Mouse (Mus musculus) CH12.LX (cell line): ENCODE results near the gene Igsf6. TPM values are rescaled to one million over a fixed set of nuclear protein-coding genes. Genes with fewer than 3 reads are reported as not detected.

ENCODE experiments used
- DNase-seq: peaks from one replicate; pipeline ENCODE4 v3.0.0-alpha.2; 2013; ENCODE audit errors: extremely low read depth
- H3K27ac ChIP-seq: 2 replicates; pipeline ENCODE4 v1.5.1; 2012; ENCODE audit warnings: low read depth, mild to moderate bottlenecking, control low read depth, moderate library complexity; ENCODE audit not compliant: insufficient read depth
- H3K27me3 ChIP-seq: replicated peaks from 2 replicates; pipeline ENCODE3; 2012; ENCODE audit warnings: inconsistent platforms
- H3K36me3 ChIP-seq, 2 experiments: replicated peaks in 1 of 2; 2 replicates each; pipeline versions ENCODE3 to v1.6.1; 2012; ENCODE audit warnings: inconsistent platforms in 1 of 2, low read length in 1 of 2, mild to moderate bottlenecking in 1 of 2, mixed read lengths in 1 of 2, moderate library complexity in 1 of 2; ENCODE audit not compliant: control insufficient read depth in 1 of 2, insufficient read depth in 1 of 2
- H3K4me1 ChIP-seq, 2 experiments: 2 replicates each; pipeline ENCODE4 v1.6.1; 2012; ENCODE audit warnings: inconsistent platforms in 1 of 2, moderate library complexity in 1 of 2; ENCODE audit not compliant: insufficient read depth in 2 of 2, control insufficient read depth in 1 of 2
- H3K4me2 ChIP-seq: 2 replicates; pipeline ENCODE4 v1.6.1; 2012; ENCODE audit warnings: low read depth, mild to moderate bottlenecking, control low read depth; ENCODE audit not compliant: poor library complexity, insufficient read depth, severe bottlenecking
- H3K4me3 ChIP-seq, 3 experiments: fragments of 150-350 bp in 1 of 3; sonication (generic) in 1 of 3; replicated peaks in 1 of 3; 2 replicates each; pipeline versions ENCODE3 to v1.5.1; 2011 to 2012; ENCODE audit warnings: low read depth in 2 of 3, low read length in 2 of 3, mild to moderate bottlenecking in 2 of 3, moderate library complexity in 2 of 3, control low read depth in 1 of 3, improper control_type of control experiment in 1 of 3, inconsistent platforms in 1 of 3, mixed read lengths in 1 of 3; ENCODE audit not compliant: poor library complexity in 1 of 3
- H3K79me2 ChIP-seq: replicated peaks from 2 replicates; pipeline ENCODE4 v1.6.1; 2012; ENCODE audit warnings: mild to moderate bottlenecking, moderate library complexity; ENCODE audit not compliant: control insufficient read depth, poor library complexity, insufficient read depth, severe bottlenecking; ENCODE audit errors: extremely low read depth
- H3K9ac ChIP-seq: 2 replicates; pipeline ENCODE4 v1.6.1; 2012; ENCODE audit warnings: low read depth, mild to moderate bottlenecking, control low read depth, moderate library complexity; ENCODE audit not compliant: insufficient read depth
- H3K9me3 ChIP-seq: replicated peaks from 2 replicates; pipeline ENCODE3; 2012; ENCODE audit warnings: low read length, inconsistent platforms, mixed read lengths
- CHD1 ChIP-seq: IDR thresholded peaks from 2 replicates; pipeline ENCODE4 v1.6.1; 2012; ENCODE audit warnings: low read depth, low read length, improper control_type of control experiment, inconsistent platforms
- CHD2 ChIP-seq: IDR thresholded peaks from 2 replicates; pipeline ENCODE4 v1.6.1; 2011; ENCODE audit warnings: low read length, improper control_type of control experiment
- CTCF ChIP-seq, 2 experiments: IDR thresholded peaks in 1 of 2; conservative IDR thresholded peaks in 1 of 2; 2 replicates each; pipeline ENCODE4 v1.5.1; 2011 to 2012; ENCODE audit warnings: low read depth in 2 of 2, low read length in 2 of 2, improper control_type of control experiment in 1 of 2, inconsistent platforms in 1 of 2, mild to moderate bottlenecking in 1 of 2, moderate library complexity in 1 of 2
- E2F4 ChIP-seq: IDR thresholded peaks from 2 replicates; pipeline ENCODE4 v1.6.1; 2011; ENCODE audit warnings: low read depth, low read length, improper control_type of control experiment; ENCODE audit not compliant: insufficient replicate concordance
- EP300 ChIP-seq: IDR thresholded peaks from 2 replicates; pipeline ENCODE4 v1.6.1; 2011; ENCODE audit warnings: low read length, improper control_type of control experiment
- IRF4 ChIP-seq: IDR thresholded peaks from 2 replicates; pipeline ENCODE4 v1.6.1; 2014; ENCODE audit warnings: low read depth, mild to moderate bottlenecking, inconsistent platforms, low read length, improper control_type of control experiment
- JUN ChIP-seq: IDR thresholded peaks from 2 replicates; pipeline ENCODE4 v1.6.1; 2011; ENCODE audit warnings: low read depth, mild to moderate bottlenecking, low read length, improper control_type of control experiment, moderate library complexity; ENCODE audit not compliant: insufficient read depth
- KAT2A ChIP-seq: IDR thresholded peaks from 2 replicates; pipeline ENCODE4 v1.6.1; 2012; ENCODE audit warnings: low read length, improper control_type of control experiment, inconsistent platforms; ENCODE audit not compliant: insufficient replicate concordance
- MAX ChIP-seq: IDR thresholded peaks from 2 replicates; pipeline ENCODE4 v1.6.1; 2011; ENCODE audit warnings: low read length, improper control_type of control experiment
- MYC ChIP-seq: IDR thresholded peaks from 2 replicates; pipeline ENCODE4 v1.6.1; 2011; ENCODE audit warnings: low read depth, mild to moderate bottlenecking, improper control_type of control experiment, low read length
- NELFE ChIP-seq: IDR thresholded peaks from 2 replicates; pipeline ENCODE4 v1.6.1; 2011; ENCODE audit warnings: low read depth, low read length, improper control_type of control experiment
- NRF1 ChIP-seq: IDR thresholded peaks from 2 replicates; pipeline ENCODE4 v1.6.1; 2014; ENCODE audit warnings: low read depth, mild to moderate bottlenecking, inconsistent platforms, low read length, improper control_type of control experiment, moderate library complexity
- PAX5 ChIP-seq: IDR thresholded peaks from 2 replicates; pipeline ENCODE4 v1.6.1; 2012; ENCODE audit warnings: low read length, inconsistent platforms, mixed read lengths
- RAD21 ChIP-seq: IDR thresholded peaks from 2 replicates; pipeline ENCODE4 v1.6.1; 2011; ENCODE audit warnings: low read depth, mild to moderate bottlenecking, low read length, improper control_type of control experiment, moderate library complexity
- SIN3A ChIP-seq: IDR thresholded peaks from 2 replicates; pipeline ENCODE4 v1.6.1; 2012; ENCODE audit warnings: low read length, improper control_type of control experiment, inconsistent platforms
- TCF12 ChIP-seq: IDR thresholded peaks from 2 replicates; pipeline ENCODE4 v1.6.1; 2014; ENCODE audit warnings: low read depth, mild to moderate bottlenecking, inconsistent platforms, low read length, improper control_type of control experiment
- UBTF ChIP-seq: IDR thresholded peaks from 2 replicates; pipeline ENCODE4 v1.6.1; 2012; ENCODE audit warnings: low read depth, mild to moderate bottlenecking, inconsistent platforms, low read length, improper control_type of control experiment, moderate library complexity
- USF1 ChIP-seq: IDR thresholded peaks from 2 replicates; pipeline ENCODE4 v1.6.1; 2014; ENCODE audit warnings: low read depth, mild to moderate bottlenecking, inconsistent platforms, low read length, improper control_type of control experiment
- USF2 ChIP-seq: conservative IDR thresholded peaks from 2 replicates; pipeline ENCODE4 v1.6.1; 2011; ENCODE audit warnings: low read depth, low read length, improper control_type of control experiment
- ZC3H11A ChIP-seq: IDR thresholded peaks from 2 replicates; pipeline ENCODE4 v1.6.1; 2012; ENCODE audit warnings: low read depth, mild to moderate bottlenecking, inconsistent platforms, low read length, improper control_type of control experiment
- ZNF384 ChIP-seq: IDR thresholded peaks from 2 replicates; pipeline ENCODE4 v1.6.1; 2012; ENCODE audit warnings: low read depth, low read length, improper control_type of control experiment, inconsistent platforms
- dilution Hi-C: fragments of 300-500 bp; cut with MboI; formaldehyde crosslinking; loops from 2 replicates; pipeline ENCODE4 v1.14.3; 2020; ENCODE audit warnings: low sequenced_read_pairs; ENCODE audit not compliant: extremely low pct_unique_long_range_greater_than_20kb, extremely low pct_ligation_motif_present
- in situ Hi-C: fragments of 300-500 bp; cut with MboI; formaldehyde crosslinking; loops from 3 replicates; pipeline ENCODE4 v1.14.3; 2019; ENCODE audit warnings: low sequenced_read_pairs, low pct_ligation_motif_present, low pct_unique_long_range_greater_than_20kb, mixed read lengths
- polyA plus RNA-seq: library from polyadenylated mRNA; unstranded; fragments of >175 nt; gene quantifications from 2 replicates; pipeline ENCODE4 v1.2.1, GENCODE M21; 2012; ENCODE audit warnings: low read depth; ENCODE audit not compliant: insufficient read length
- total RNA-seq, 2 experiments: library from RNA; depleted of rRNA; stranded (reverse); fragments of 300-350 nt in 1 of 2; fragments of >200 nt in 1 of 2; gene quantifications; 2 replicates each; pipeline ENCODE4 v1.2.3; 2012 to 2014

Igsf6 gene
- total and polyA plus RNA-seq, 3 experiments: 0.21 TPM; not detected in 2

- TF ChIP-seq MAX (no peak), USF1 (no peak), NRF1 (no peak), MYC (no peak), KAT2A (no peak), UBTF (no peak), IRF4 (no peak), JUN (no peak), CTCF (conservative IDR thresholded peaks at IDR 0.05 in 1 of 2, IDR thresholded peaks at IDR 0.05 in 1 of 2; ENCODE audit: low read depth in 2 of 2, low read length in 2 of 2) (no peak), CHD2 (no peak), EP300 (no peak), CHD1 (no peak), PAX5 (no peak), ZNF384 (no peak), TCF12 (no peak), RAD21 (no peak), E2F4 (no peak)
- Histone ChIP-seq H3K4me1 (no peaks in the 10 kb centered on the region), H3K36me3 (peaks cover 19 to 80% of the 10 kb centered on the region in 2 experiments), H3K27ac (no peak overlapping the region), H3K79me2 (no peaks in the 10 kb centered on the region), H3K27me3 (no peaks in the 10 kb centered on the region), H3K9ac (no peak overlapping the region), H3K4me2 (no peak overlapping the region), H3K4me3 (no peak overlapping the region), H3K9me3 (no peaks in the 10 kb centered on the region)
- in situ Hi-C loops (no loop called here), dilution Hi-C loops (no loop called here)
- DNase-seq: no peak
These were observed 14.7 kb downstream of the Igsf6 start for GRCm38 (mm10) chr7:121059477-121060218.

- Histone ChIP-seq H3K4me1 (no peaks in the 10 kb centered on the region), H3K27ac (no peak overlapping the region), H3K9ac (no peak overlapping the region), H3K4me3 (no peak overlapping the region), H3K79me2 (no peaks in the 10 kb centered on the region), H3K9me3 (no peaks in the 10 kb centered on the region), H3K4me2 (no peak overlapping the region), H3K27me3 (no peaks in the 10 kb centered on the region), H3K36me3 (peaks cover 25 to 86% of the 10 kb centered on the region in 2 experiments)
- in situ Hi-C loops (no loop called here), dilution Hi-C loops (no loop called here)
- TF ChIP-seq E2F4 (no peak), EP300 (no peak), CTCF (conservative IDR thresholded peaks at IDR 0.05 in 1 of 2, IDR thresholded peaks at IDR 0.05 in 1 of 2; ENCODE audit: low read depth in 2 of 2, low read length in 2 of 2) (no peak), USF2 (no peak), NELFE (no peak), MAX (no peak), ZC3H11A (no peak), USF1 (no peak), JUN (no peak), SIN3A (no peak), CHD2 (no peak), ZNF384 (no peak), NRF1 (no peak), IRF4 (no peak)
- no peak for DNase-seq
These were observed 21.3 kb downstream of the Igsf6 start for GRCm38 (mm10) chr7:121053071-121053470.
